Mouse (Mus musculus) liver, postnatal 0 days (tissue): ENCODE data around the gene Meis3.

Experiments
- CTCF ChIP-seq: sonication (generic); IDR thresholded peaks from 2 replicates; pipeline ENCODE4 v1.5.1; 2016; ENCODE audit warnings: antibody characterized with exemption, low read depth
- EP300 ChIP-seq: IDR thresholded peaks from 2 replicates; pipeline ENCODE4 v1.6.1; 2016; ENCODE audit warnings: antibody characterized with exemption, low read depth, mild to moderate bottlenecking

- TF ChIP-seq CTCF: no peak
- TF ChIP-seq EP300: no peak
These were observed 39.9 kb upstream of the Meis3 start for GRCm38 (mm10) chr7:16134951-16135392.
